Mouse (Mus musculus) limb, embryonic 15.5 days (tissue): ENCODE measurements at regions not wholly inside any gene's neighbourhood (a gene's known extent, or its start where the extent isn't known, plus 50 kb on each side); places are given as distances from the start of the nearest gene placed in this dataset.

Experiments
- ATAC-seq: fragments of 200-750 bp; cut with Nextera tagmentation; 2 replicates; pipeline ENCODE4 v1.8.0; 2017; ENCODE audit warnings: low read depth, moderate TSS enrichment; ENCODE audit not compliant: insufficient number of reproducible peaks, low FRiP score, low TSS enrichment
- H3K27ac ChIP-seq: fragments of 300-500 bp; sonication (generic); 2 replicates; pipeline ENCODE4 v1.5.1; 2015; ENCODE audit warnings: moderate library complexity, mild to moderate bottlenecking, inconsistent platforms
- H3K27me3 ChIP-seq: fragments of 300-500 bp; sonication (generic); 2 replicates; pipeline ENCODE4 v1.6.1; 2015; ENCODE audit warnings: inconsistent platforms
- H3K36me3 ChIP-seq: fragments of 300-500 bp; sonication (generic); 2 replicates; pipeline ENCODE4 v1.6.1; 2015; ENCODE audit warnings: inconsistent platforms
- H3K4me1 ChIP-seq: fragments of 300-500 bp; sonication (generic); 2 replicates; pipeline ENCODE4 v1.6.1; 2015; ENCODE audit warnings: inconsistent platforms
- H3K4me2 ChIP-seq: fragments of 300-500 bp; sonication (generic); 2 replicates; pipeline ENCODE4 v1.6.1; 2015; ENCODE audit warnings: mild to moderate bottlenecking, inconsistent platforms
- H3K4me3 ChIP-seq: fragments of 300-500 bp; sonication (generic); 2 replicates; pipeline ENCODE4 v1.5.1; 2015; ENCODE audit warnings: mild to moderate bottlenecking, inconsistent platforms
- H3K9ac ChIP-seq: fragments of 300-500 bp; sonication (generic); 2 replicates; pipeline ENCODE4 v1.6.1; 2015; ENCODE audit warnings: inconsistent platforms
- H3K9me3 ChIP-seq: fragments of 300-500 bp; sonication (generic); 2 replicates; pipeline ENCODE4 v1.6.1; 2016; ENCODE audit warnings: inconsistent platforms
- WGBS: fragments of 180-500 bp; shearing (Covaris S2); methylation state at CpG from one replicate; pipeline ENCODE4 v1.1.7; 2015; 5-methylcytosine and 5-hydroxymethylcytosine counted together

DNA sequence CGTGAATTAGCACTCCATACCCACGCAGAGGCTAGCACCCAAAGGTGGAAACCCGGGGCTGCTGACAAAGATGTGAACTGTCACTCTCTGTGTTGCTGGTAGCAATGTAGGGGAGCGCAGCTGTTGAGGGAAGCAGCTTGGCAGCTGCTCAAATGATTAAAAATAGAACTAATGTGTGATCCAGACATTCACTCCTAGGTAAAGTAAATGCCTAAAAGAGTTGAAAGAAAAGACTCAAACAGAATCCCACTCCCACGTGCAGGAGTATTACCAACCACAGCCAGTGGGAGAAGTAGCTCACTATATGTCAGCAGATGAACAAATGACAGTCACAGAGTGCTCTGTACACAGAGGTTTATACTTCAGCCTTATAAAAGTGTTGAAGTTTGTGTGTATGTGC is 558.0 kb downstream of the Ptprc start:
- Histone ChIP-seq H3K27ac (no peak overlapping the region), H3K4me2 (no peak overlapping the region), H3K4me3 (no peak overlapping the region), H3K9me3 (no peaks in the 10 kb centered on the region), H3K4me1 (peaks cover 7% of the 10 kb centered on the region), H3K27me3 (no peaks in the 10 kb centered on the region), H3K36me3 (no peaks in the 10 kb centered on the region), H3K9ac (no peak overlapping the region)
- 45% methylated on average over 5 of the region's 5 CpGs for WGBS
- ATAC-seq, result 0 out of 2 replicates have a peak, but pooled peaks have one; percentile 24

DNA sequence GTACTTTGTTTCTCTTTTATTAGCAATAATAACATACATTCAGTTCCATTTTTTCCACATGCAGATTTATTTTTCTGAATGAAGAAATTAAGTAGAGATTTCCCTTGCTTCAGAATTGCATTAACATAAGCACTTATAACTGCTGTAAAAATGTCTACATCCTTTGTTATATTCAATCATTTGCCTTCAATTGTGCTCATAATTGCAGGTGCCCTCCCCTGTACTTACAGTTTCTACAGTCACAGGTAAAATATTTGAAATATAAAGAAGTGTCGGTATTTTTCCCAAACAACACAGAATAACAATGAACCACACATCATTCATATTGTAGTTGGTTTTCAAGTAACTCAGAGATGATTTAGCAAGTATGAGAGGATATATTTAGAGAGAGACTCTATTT is 568.8 kb downstream of the Ptprc start:
- Histone ChIP-seq H3K27ac (no peak overlapping the region), H3K9ac (no peak overlapping the region), H3K9me3 (no peaks in the 10 kb centered on the region), H3K36me3 (no peaks in the 10 kb centered on the region), H3K4me3 (no peak overlapping the region), H3K27me3 (no peaks in the 10 kb centered on the region), H3K4me2 (no peak overlapping the region), H3K4me1 (no peaks in the 10 kb centered on the region)
- ATAC-seq, result no peak
- WGBS, result 85% methylated on average over 1 of the region's 1 CpGs

DNA sequence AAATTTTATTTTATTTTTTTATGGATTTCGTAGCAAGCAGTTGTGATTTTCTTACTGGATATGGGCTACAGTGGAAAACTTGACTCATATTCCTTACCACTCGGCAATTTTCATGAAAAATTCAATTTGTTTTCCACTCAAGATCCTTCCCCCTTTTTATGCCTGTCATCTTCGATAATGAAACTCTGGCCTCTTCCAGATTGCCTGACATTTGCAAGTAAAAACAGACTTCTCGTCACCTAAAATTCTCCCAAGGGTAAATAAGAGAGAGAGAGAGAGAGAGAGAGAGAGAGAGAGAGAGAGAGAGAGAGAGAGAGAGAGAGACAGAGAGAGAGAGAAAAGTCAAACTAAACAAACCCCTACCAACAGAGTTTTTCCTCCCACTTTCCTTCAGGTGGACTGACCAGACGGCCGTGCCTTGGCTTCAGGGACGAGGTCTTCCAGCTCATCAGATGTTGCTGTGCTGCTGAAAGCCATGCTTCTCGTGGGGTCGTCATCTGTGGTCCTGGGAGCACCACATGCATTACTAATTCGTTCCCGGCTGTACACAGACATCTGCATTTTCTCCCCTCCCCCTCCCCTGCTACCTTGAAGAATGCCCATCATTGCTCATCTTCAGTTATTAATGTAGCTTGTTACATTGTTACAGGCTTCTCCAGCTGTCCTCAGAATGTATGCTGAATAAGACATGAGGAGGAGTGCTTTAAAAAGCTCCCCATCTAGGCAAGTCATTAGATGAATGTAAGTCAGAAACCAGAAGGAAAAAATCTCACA is 569.4 kb downstream of the Ptprc start:
- Histone ChIP-seq H3K4me1 (no peaks in the 10 kb centered on the region), H3K27ac (no peak overlapping the region), H3K9me3 (no peaks in the 10 kb centered on the region), H3K27me3 (no peaks in the 10 kb centered on the region), H3K4me2 (no peak overlapping the region), H3K9ac (no peak overlapping the region), H3K36me3 (no peaks in the 10 kb centered on the region), H3K4me3 (no peak overlapping the region)
- WGBS, result 40% methylated on average over 11 of the region's 11 CpGs
- ATAC-seq, result no peak

DNA sequence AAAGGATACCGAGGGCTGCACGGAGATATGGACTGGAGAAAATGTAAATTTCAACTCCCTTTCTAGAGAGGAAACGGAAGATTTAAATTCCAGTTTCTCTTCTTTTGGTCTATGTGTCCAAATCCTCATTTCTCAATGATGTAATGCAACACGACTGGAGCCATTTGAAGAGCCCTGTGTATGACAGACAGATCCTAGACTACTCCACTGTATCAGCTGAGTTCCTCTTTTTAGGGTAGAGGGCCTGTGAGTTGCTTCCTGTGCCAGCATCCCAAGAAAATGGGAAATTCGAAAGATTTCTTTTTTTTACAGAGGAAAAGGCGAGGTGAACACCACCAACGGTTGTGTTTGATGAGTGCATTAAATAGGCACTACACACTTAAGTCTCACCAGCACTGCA is 581.8 kb downstream of the Ptprc start:
- 89% methylated on average over 7 of the region's 7 CpGs for WGBS
- no peak for ATAC-seq

DNA sequence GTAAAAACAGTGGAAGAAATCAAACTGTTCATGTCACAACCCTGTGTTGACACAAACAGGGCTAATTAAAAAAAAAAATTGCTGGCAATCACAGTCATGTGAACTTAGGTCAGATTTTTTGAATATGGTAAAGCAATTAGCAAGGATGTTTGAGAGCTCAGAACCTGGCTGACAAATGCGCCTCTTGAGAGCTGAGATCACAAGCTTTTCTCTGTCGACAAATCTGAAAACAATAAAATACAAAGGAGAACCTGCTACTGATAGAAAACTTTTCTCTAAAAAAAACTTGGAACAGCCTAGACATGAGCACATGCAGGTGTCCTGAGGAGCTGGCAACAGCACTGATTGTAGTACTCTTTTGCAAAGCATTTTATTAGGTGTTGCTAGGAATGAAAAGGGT is 583.6 kb downstream of the Ptprc start:
- Histone ChIP-seq H3K27ac (no peak overlapping the region), H3K9ac (no peak overlapping the region), H3K27me3 (no peaks in the 10 kb centered on the region), H3K4me1 (peaks cover 7% of the 10 kb centered on the region), H3K4me2 (no peak overlapping the region), H3K9me3 (no peaks in the 10 kb centered on the region), H3K4me3 (no peak overlapping the region), H3K36me3 (no peaks in the 10 kb centered on the region)
- no peak for ATAC-seq
- 45% methylated on average over 2 of the region's 2 CpGs for WGBS

More for the DNA sequence above, 581.8 kb downstream of the Ptprc start:
- Histone ChIP-seq H3K4me3 (no peak overlapping the region), H3K27ac (no peak overlapping the region), H3K36me3 (no peaks in the 10 kb centered on the region), H3K27me3 (no peaks in the 10 kb centered on the region), H3K4me2 (no peak overlapping the region), H3K9me3 (no peaks in the 10 kb centered on the region), H3K4me1 (peaks cover 7% of the 10 kb centered on the region), H3K9ac (no peak overlapping the region)

DNA sequence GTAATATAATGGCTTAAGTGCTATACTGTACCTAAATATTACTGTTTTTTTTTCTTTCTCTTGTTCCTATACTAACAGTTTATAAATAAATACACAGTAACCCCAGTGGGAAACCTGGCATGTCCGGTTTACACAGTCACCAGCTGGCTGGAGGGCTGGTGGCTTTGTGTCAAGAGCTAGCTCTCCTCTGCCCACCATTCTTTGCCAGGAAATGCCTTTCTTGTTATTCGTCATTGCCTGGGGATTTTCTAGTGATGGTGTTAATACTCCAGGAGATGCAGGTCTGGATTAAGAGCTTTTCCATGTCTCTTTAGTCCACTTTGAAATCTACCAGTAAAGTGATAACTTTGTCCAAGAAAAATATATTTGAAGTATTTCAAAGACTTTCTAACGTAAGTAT is 584.2 kb downstream of the Ptprc start:
- Histone ChIP-seq H3K4me2 (no peak overlapping the region), H3K27ac (no peak overlapping the region), H3K9ac (no peak overlapping the region), H3K4me3 (no peak overlapping the region), H3K9me3 (no peaks in the 10 kb centered on the region), H3K36me3 (no peaks in the 10 kb centered on the region), H3K4me1 (peaks cover 7% of the 10 kb centered on the region), H3K27me3 (no peaks in the 10 kb centered on the region)
- WGBS, result 27% methylated on average over 3 of the region's 3 CpGs
- no peak for ATAC-seq

DNA sequence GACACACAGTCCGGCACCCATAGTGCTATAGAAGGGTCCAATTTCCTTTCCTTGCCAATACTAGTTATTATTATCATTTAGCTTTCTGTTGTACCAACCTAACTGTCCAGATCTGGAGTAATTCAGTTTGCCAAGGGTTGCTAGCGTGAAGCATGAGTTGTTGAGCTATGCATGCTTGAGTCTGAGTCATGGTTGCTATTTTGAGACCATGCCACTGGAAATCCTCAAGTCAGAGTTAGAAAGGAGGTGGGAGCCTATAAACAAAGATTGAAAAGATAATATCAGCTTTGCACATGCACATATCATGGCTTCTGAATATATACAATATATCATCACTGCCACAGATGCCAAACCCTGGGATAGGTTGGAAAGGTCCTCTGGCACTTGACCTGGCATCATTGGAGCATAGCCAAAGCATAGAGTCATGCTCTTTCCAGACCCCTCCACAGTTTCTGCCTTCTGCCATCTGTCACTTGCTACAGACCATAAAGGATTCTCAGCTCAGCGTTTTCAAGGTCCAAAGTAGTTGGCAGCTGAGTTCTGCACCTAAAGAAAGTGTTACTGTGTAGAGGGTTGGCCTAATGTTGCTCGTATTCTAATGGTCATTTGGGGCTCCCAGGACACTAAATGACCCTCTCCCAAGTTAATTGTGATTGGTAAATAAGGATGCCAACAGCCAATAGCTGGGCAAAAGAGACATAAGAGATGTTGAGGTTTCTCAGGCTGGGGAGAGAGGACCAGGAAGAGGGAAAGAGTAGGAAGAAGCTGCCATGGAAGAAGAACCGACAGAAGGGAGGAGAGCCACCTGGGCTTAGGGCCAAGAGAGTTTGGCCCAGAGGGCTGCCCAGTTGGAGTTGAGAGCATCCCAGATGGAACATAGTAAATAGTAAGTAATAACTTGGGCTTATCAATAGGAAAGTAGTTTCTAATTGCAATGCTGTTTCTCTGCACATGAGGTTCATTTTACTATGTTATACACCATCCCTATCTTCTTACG is 586.9 kb downstream of the Ptprc start:
- WGBS, result 84% methylated on average over 6 of the region's 6 CpGs
- Histone ChIP-seq H3K27ac (no peak overlapping the region), H3K4me2 (no peak overlapping the region), H3K4me3 (no peak overlapping the region), H3K36me3 (no peaks in the 10 kb centered on the region), H3K9me3 (no peaks in the 10 kb centered on the region), H3K4me1 (peaks cover 7% of the 10 kb centered on the region), H3K27me3 (no peaks in the 10 kb centered on the region), H3K9ac (no peak overlapping the region)
- no peak for ATAC-seq

DNA sequence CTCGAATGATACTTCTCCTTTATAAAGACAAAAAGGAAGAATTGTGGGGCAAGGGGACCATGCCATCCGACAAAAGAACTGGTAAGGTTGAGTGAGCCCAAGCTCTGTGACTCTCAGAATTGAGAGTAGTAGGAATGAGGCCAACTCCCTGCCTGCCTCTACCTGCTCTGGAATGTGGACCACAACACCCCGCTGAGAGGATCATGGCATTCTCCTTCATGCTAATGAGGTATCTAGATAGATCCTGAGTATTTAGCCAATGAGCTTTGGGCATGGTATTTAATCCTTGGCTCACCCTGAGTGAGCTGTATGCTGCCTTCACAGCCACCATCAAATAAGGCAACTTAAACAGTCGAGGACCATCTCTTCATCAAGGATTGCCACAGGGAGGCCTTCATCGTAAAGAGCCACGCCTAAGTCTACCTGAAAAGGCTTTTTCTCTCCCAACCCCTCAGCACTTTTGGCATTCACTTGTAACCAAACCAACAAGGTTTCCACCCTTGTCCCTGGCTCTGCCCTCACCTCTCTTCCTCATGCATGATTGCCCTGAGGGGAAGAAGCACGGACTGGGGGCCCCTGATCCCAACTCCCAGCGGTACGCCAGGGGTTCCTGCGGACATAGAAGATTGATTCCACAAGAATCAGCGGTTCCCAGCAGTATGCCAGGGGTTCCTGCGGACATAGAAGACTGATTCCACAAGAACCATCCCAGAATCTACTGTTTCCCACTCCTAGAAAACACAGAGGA is 587.9 kb downstream of the Ptprc start:
- H3K27ac ChIP-seq, result no peak overlapping the region
- no peak overlapping the region for H3K4me3 ChIP-seq
- ATAC-seq, result no peak
- no peak overlapping the region for H3K9ac ChIP-seq
- H3K36me3 ChIP-seq, result no peaks in the 10 kb centered on the region
- H3K9me3 ChIP-seq, result no peaks in the 10 kb centered on the region
- 88% methylated on average over 12 of the region's 12 CpGs for WGBS
- H3K4me2 ChIP-seq, result no peak overlapping the region
- H3K27me3 ChIP-seq, result no peaks in the 10 kb centered on the region
- peaks cover 7% of the 10 kb centered on the region for H3K4me1 ChIP-seq

DNA sequence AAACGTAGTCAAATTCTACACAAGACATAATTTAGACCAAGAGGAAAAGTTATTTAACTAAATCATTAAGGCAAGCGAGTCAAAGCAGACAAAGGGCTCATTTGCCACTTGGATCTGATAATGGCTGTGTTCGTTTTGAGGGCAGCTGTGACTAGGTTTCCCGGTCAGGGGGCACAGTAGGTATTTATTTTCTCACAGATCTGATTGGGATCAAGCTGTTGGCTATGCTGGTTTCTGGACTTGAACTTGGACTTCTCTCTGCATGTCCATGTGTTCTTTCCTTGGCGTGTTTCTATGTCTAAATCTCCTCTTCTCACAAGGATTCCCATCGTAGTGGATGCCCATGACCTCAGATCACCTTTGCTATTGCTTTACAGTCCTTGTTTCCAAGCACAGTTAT is 590.8 kb downstream of the Ptprc start:
- no peak overlapping the region for H3K9ac ChIP-seq
- H3K27me3 ChIP-seq, result no peaks in the 10 kb centered on the region
- H3K9me3 ChIP-seq, result no peaks in the 10 kb centered on the region
- no peak overlapping the region for H3K4me2 ChIP-seq
- 76% methylated on average over 6 of the region's 6 CpGs for WGBS
- no peak overlapping the region for H3K27ac ChIP-seq
- H3K4me1 ChIP-seq, result no peaks in the 10 kb centered on the region
- no peak overlapping the region for H3K4me3 ChIP-seq
- ATAC-seq, result no peak
- no peaks in the 10 kb centered on the region for H3K36me3 ChIP-seq

DNA sequence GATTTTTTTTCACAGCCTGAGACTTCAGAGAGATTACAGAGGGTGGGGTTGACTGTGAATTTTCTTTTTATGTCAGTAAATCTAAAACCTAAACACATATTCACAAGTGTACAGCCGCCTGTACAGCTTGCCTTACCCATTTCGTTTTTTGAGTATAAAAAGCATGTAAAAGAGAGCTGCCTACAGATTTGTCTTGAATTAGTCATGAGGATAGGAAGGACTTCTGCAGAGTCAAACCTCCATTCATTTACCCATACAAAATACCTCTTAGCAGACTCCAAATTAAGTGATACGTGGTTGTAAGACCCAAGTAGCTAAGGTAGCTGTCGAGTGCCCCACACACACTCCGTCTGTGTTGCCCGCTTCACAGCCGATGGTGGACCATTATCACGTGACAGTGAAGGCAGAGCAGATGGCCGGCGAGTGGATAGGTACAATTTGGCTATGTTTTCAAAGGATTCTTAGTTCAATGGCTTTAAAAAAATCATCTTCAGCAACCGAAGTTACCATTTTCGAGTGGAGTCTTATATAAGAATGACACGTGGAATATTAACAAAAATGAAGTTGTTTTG is 591.3 kb downstream of the Ptprc start:
- no peaks in the 10 kb centered on the region for H3K4me1 ChIP-seq
- no peak overlapping the region for H3K9ac ChIP-seq
- no peak overlapping the region for H3K4me3 ChIP-seq
- no peaks in the 10 kb centered on the region for H3K9me3 ChIP-seq
- no peak for ATAC-seq
- no peaks in the 10 kb centered on the region for H3K36me3 ChIP-seq
- H3K4me2 ChIP-seq, result no peak overlapping the region
- H3K27ac ChIP-seq, result no peak overlapping the region
- no peaks in the 10 kb centered on the region for H3K27me3 ChIP-seq
- 86% methylated on average over 13 of the region's 13 CpGs for WGBS

DNA sequence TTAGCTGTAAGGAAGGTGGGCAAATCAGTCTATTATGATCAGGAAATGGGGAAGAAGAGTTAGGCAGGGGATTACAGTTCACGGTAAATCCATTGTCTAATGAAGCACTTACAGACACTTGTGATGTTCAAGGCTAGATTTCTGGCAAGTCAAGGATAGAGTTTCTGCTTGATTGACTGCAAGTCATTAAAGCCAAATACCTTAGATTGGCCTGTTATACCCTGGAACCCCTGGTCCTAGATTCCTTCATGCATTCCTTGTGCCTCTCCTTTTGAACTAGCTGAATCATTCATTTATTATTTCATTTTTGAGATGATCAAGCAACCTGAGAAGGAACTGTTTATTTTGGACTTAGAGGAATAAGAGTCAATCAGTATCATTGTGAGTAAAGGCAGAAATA is 597.9 kb downstream of the Ptprc start:
- Histone ChIP-seq H3K9me3 (no peaks in the 10 kb centered on the region), H3K4me2 (no peak overlapping the region), H3K27me3 (no peaks in the 10 kb centered on the region), H3K4me3 (no peak overlapping the region), H3K9ac (no peak overlapping the region), H3K4me1 (no peaks in the 10 kb centered on the region), H3K27ac (no peak overlapping the region), H3K36me3 (no peaks in the 10 kb centered on the region)
- no peak for ATAC-seq
- WGBS, result 75% methylated on average over 1 of the region's 1 CpGs
